ENCODE assay signal across 10 mouse cellular contexts in genomic region chr5:102045636-102046616, GRCm38 (mm10). TPM values are rescaled to one million over a fixed set of nuclear protein-coding genes. Genes with fewer than 3 reads are reported as not detected.
A peak's percentile ranks its signal among the peaks of the same experiment; 100 is the strongest.
DNase-seq lines count a peak whose midpoint lies in the region; ATAC-seq and TF ChIP-seq lines count a peak whose summit lies in the region.
"Had no signal": no experiment of that assay in that cellular context is flagged by ENCODE, and none has a peak within 500 bp of the region (broad histone marks: within the 10 kb centered on the region; RNA-seq: fewer than 3 reads in every experiment).

No protein-coding gene starts in this region.

- H3K4me2 ChIP-seq in intestine, embryonic 14.5 days (ENCODE audit: low read length): no peak overlapping the region
- H3K4me2 ChIP-seq in liver, embryonic 13.5 days: peak overlapping the region; percentile 62

- H3K27me3 ChIP-seq in heart, adult 2 months (ENCODE audit: control insufficient read depth, insufficient read depth, low read length): no peaks in the 10 kb centered on the region
- no peaks in the 10 kb centered on the region for H3K27me3 ChIP-seq in intestine, embryonic 14.5 days (replicated peaks; ENCODE audit: control insufficient read depth, insufficient read depth, low read length)
- no peaks in the 10 kb centered on the region for H3K27me3 ChIP-seq in liver, embryonic 13.5 days

- H3K27ac ChIP-seq in heart, adult 2 months: no peak overlapping the region
- H3K27ac ChIP-seq in intestine, embryonic 14.5 days (ENCODE audit: low read depth): peak overlapping the region; percentile 16; the same call in 1 of the 2 replicates
- peak overlapping the region; percentile 94 for H3K27ac ChIP-seq in liver, embryonic 13.5 days

- no peak for TF ChIP-seq POLR2A in heart, adult 2 months (IDR thresholded peaks at IDR 0.05; ENCODE audit: insufficient read depth, low read depth, low read length)

- peak; percentile 26 to 47 for DNase-seq in heart, adult 2 months
- no peak for DNase-seq in heart, adult 8-10 months (ENCODE audit: low spot score)
- peak; percentile 71 for DNase-seq in adipocyte (ENCODE audit: low spot score)
- no peak for DNase-seq in intestine, embryonic 14.5 days (ENCODE audit: low spot score)
- peak; percentile 76 for DNase-seq in liver, embryonic 13.5 days
- no peak for DNase-seq in urinary bladder, postnatal 36 days (ENCODE audit: low spot score in 2 of 2)
- DNase-seq in cerebellum, adult 9-10 months: no peak
- DNase-seq in layer of hippocampus, adult 18-20 months (ENCODE audit: low spot score in 2 of 2): no peak
- DNase-seq: cerebellum, adult 11 months had no signal

- peaks cover 3% of the 10 kb centered on the region for H3K4me1 ChIP-seq in heart, adult 2 months (ENCODE audit: control insufficient read depth, insufficient read depth, low read length)
- peaks cover 4% of the 10 kb centered on the region; the same call in 1 of the 2 replicates for H3K4me1 ChIP-seq in intestine, embryonic 14.5 days (replicated peaks; ENCODE audit: control insufficient read depth, insufficient read depth, low read length)
- H3K4me1 ChIP-seq in liver, embryonic 13.5 days (replicated peaks): peaks cover 58% of the 10 kb centered on the region

- intact Hi-C loops in heart, adult 2 months (cut with DNase I): no loop called here

- peaks cover 4% of the 10 kb centered on the region for H3K36me3 ChIP-seq in heart, adult 2 months (ENCODE audit: control insufficient read depth, insufficient read depth, low read length)
- peaks cover 7% of the 10 kb centered on the region for H3K36me3 ChIP-seq in intestine, embryonic 14.5 days (ENCODE audit: control insufficient read depth, insufficient read depth, low read length)
- peaks cover 18% of the 10 kb centered on the region for H3K36me3 ChIP-seq in liver, embryonic 13.5 days

- TF ChIP-seq EP300 in heart, adult 2 months (IDR thresholded peaks at IDR 0.05; ENCODE audit: insufficient read depth, low read depth, low read length): no peak

- H3K9ac ChIP-seq in heart, adult 2 months (ENCODE audit: low read depth, low read length): no peak overlapping the region
- no peak overlapping the region for H3K9ac ChIP-seq in intestine, embryonic 14.5 days (ENCODE audit: low read length)
- H3K9ac ChIP-seq in liver, embryonic 13.5 days: peak overlapping the region; percentile 59

- 63% methylated on average over 13 of the region's 13 CpGs for WGBS in heart, adult 2 months
- 74% methylated on average over 13 of the region's 13 CpGs for WGBS in intestine, embryonic 14.5 days
- 42% methylated on average over 13 of the region's 13 CpGs for whole genome bisulfite sequencing in liver, embryonic 13.5 days (ENCODE audit: insufficient replicate concordance)

- H3K79me2 ChIP-seq in heart, adult 2 months (replicated peaks; ENCODE audit: control insufficient read depth, insufficient read depth, low read length): peaks cover 4% of the 10 kb centered on the region

- peaks cover 5% of the 10 kb centered on the region; the same call in 1 of the 2 replicates for H3K9me3 ChIP-seq in intestine, embryonic 14.5 days (ENCODE audit: control insufficient read depth, low read length)
- H3K9me3 ChIP-seq in liver, embryonic 13.5 days (replicated peaks): no peaks in the 10 kb centered on the region

- ATAC-seq in intestine, embryonic 14.5 days (replicated peaks; ENCODE audit: low FRiP score, low TSS enrichment, low read depth): 0 out of 2 replicates have a peak, but pooled peaks have one; percentile 23
- ATAC-seq in liver, embryonic 13.5 days (ENCODE audit: low read depth): peak; percentile 75
- ATAC-seq: CD4-positive, CD25-positive, alpha-beta regulatory T cell, adult 4 months had no signal

- no peak for TF ChIP-seq CTCF in heart, adult 2 months (IDR thresholded peaks at IDR 0.05)

- H3K4me3 ChIP-seq in heart, adult 2 months: no peak overlapping the region
- no peak overlapping the region for H3K4me3 ChIP-seq in intestine, embryonic 14.5 days (ENCODE audit: low read depth, low read length)
- H3K4me3 ChIP-seq in liver, embryonic 13.5 days (replicated peaks): peak overlapping the region; percentile 25

RNA-seq across cellular contexts. Expression of gene Wdfy3, which starts 23.8 kb away (rescaled TPM):
- total RNA-seq in heart, adult 2 months (2021): 10 to 100 TPM; 29.0 to 29.3 TPM
- polyA plus RNA-seq in heart, adult 2 months (2012; rRNA removed): 11.6 and 13.9 TPM in 2 replicates
- 10 to 100 TPM; 26.5 to 32.5 (median 29.4) TPM for total RNA-seq in heart, adult 8-10 months (2022)
- 18.8 and 19.4 TPM in 2 replicates for polyA plus RNA-seq in intestine, embryonic 14.5 days (2014; fragmentation: Nextera tagmentation; extraction: Ambion mirVana)
- polyA plus RNA-seq in liver, embryonic 13.5 days (2015; fragmentation: Nextera tagmentation; extraction: Ambion mirVana): 3.3 and 3.7 TPM in 2 replicates
- total RNA-seq in layer of hippocampus, adult 18-20 months (2021): 100 to 1,000 TPM; 118 to 120 TPM

Comparison
In these comparisons a context has a peak if more than half of its experiments do, and no peak if none do; other contexts are left out.
1. DNase-seq: peak in heart, adult 2 months (2 of 2), adipocyte (single experiment) and liver, embryonic 13.5 days (single experiment); none in heart, adult 8-10 months (single experiment), intestine, embryonic 14.5 days (single experiment), urinary bladder, postnatal 36 days (0 of 2), cerebellum, adult 9-10 months (single experiment) and layer of hippocampus, adult 18-20 months (0 of 2).